Mouse (Mus musculus) limb, embryonic 10.5 days (tissue): ENCODE results near the gene Rasgef1b. TPM values are rescaled to one million over a fixed set of nuclear protein-coding genes. Genes with fewer than 3 reads are reported as not detected.

Experiments
- DNase-seq: peaks from one replicate; pipeline ENCODE4 v3.0.0-alpha.2; 2017; ENCODE audit warnings: low spot score
- H3K27ac ChIP-seq: fragments of 300-500 bp; sonication (generic); 2 replicates; pipeline ENCODE4 v1.5.1; 2016; ENCODE audit warnings: mild to moderate bottlenecking
- H3K27me3 ChIP-seq: fragments of 300-500 bp; sonication (generic); 2 replicates; pipeline ENCODE4 v1.6.1; 2016; ENCODE audit warnings: low read depth, mild to moderate bottlenecking; ENCODE audit not compliant: poor library complexity, severe bottlenecking
- H3K36me3 ChIP-seq: fragments of 300-500 bp; sonication (generic); 2 replicates; pipeline ENCODE4 v1.6.1; 2016; ENCODE audit warnings: mild to moderate bottlenecking, moderate library complexity
- H3K4me1 ChIP-seq: fragments of 300-500 bp; sonication (generic); 2 replicates; pipeline ENCODE4 v1.6.1; 2016
- H3K4me3 ChIP-seq: fragments of 300-500 bp; sonication (generic); 2 replicates; pipeline ENCODE4 v1.5.1; 2016; ENCODE audit warnings: mild to moderate bottlenecking, moderate library complexity
- H3K9me3 ChIP-seq: fragments of 300-500 bp; sonication (generic); replicated peaks from 2 replicates; pipeline ENCODE4 v1.6.1; 2016; ENCODE audit warnings: mild to moderate bottlenecking
- WGBS: fragments of 180-500 bp; shearing (Covaris S2); methylation state at CpG from one replicate; pipeline ENCODE4 v1.1.7; 2016; 5-methylcytosine and 5-hydroxymethylcytosine counted together
- polyA plus RNA-seq: library from polyadenylated mRNA; unstranded; fragments of >200 nt; fragmentation: Nextera tagmentation; extraction: Ambion mirVana; gene quantifications from 2 replicates; pipeline ENCODE4 v1.2.1, GENCODE M21; 2016

Rasgef1b gene
- polyA plus RNA-seq, 1 experiment from 2014 or later, result 32.5 TPM

- Histone ChIP-seq H3K36me3 (no peaks in the 10 kb centered on the region), H3K4me3 (no peak overlapping the region), H3K27ac (no peak overlapping the region), H3K9me3 (no peaks in the 10 kb centered on the region), H3K4me1 (peaks cover 22% of the 10 kb centered on the region), H3K27me3 (no peaks in the 10 kb centered on the region)
- no peak for DNase-seq
- 94% methylated on average over 7 of the region's 7 CpGs for WGBS
These were observed 444.5 kb downstream of the Rasgef1b start for GRCm38 (mm10) chr5:99284369-99284768.

- 90% methylated on average over 3 of the region's 3 CpGs for WGBS
- Histone ChIP-seq H3K4me1 (peaks cover 29% of the 10 kb centered on the region), H3K27ac (no peak overlapping the region), H3K4me3 (no peak overlapping the region), H3K36me3 (no peaks in the 10 kb centered on the region), H3K9me3 (no peaks in the 10 kb centered on the region), H3K27me3 (no peaks in the 10 kb centered on the region)
- no peak for DNase-seq
These were observed 445.2 kb downstream of the Rasgef1b start for GRCm38 (mm10) chr5:99283636-99284035.

- H3K9me3 ChIP-seq, result no peaks in the 10 kb centered on the region
- no peaks in the 10 kb centered on the region for H3K36me3 ChIP-seq
- 77% methylated on average over 5 of the region's 5 CpGs for WGBS
- peaks cover 7% of the 10 kb centered on the region; the same call in 1 of the 2 replicates for H3K27me3 ChIP-seq
- DNase-seq, result no peak
- peaks cover 32% of the 10 kb centered on the region for H3K4me1 ChIP-seq
- no peak overlapping the region for H3K4me3 ChIP-seq
- H3K27ac ChIP-seq, result peak overlapping the region; percentile 69
These were observed 448.3 kb downstream of the Rasgef1b start for GRCm38 (mm10) chr5:99280536-99280935.

GRCm38 (mm10) chr5:99279016-99279757 is 449.7 kb downstream of the Rasgef1b start:
- no peak for DNase-seq
- WGBS, result 45% methylated on average over 9 of the region's 9 CpGs
- Histone ChIP-seq H3K27me3 (peaks cover 7% of the 10 kb centered on the region; the same call in 1 of the 2 replicates), H3K4me1 (peaks cover 45% of the 10 kb centered on the region), H3K27ac (peak overlapping the region; percentile 69; the same call in 1 of the 2 replicates), H3K4me3 (no peak overlapping the region), H3K36me3 (no peaks in the 10 kb centered on the region), H3K9me3 (no peaks in the 10 kb centered on the region)

GRCm38 (mm10) chr5:99278364-99278763 is 450.5 kb downstream of the Rasgef1b start:
- peaks cover 50% of the 10 kb centered on the region for H3K4me1 ChIP-seq
- peaks cover 7% of the 10 kb centered on the region; the same call in 1 of the 2 replicates for H3K27me3 ChIP-seq
- H3K9me3 ChIP-seq, result no peaks in the 10 kb centered on the region
- no peak overlapping the region for H3K27ac ChIP-seq
- no peak for DNase-seq
- H3K4me3 ChIP-seq, result no peak overlapping the region
- H3K36me3 ChIP-seq, result no peaks in the 10 kb centered on the region
- 90% methylated on average over 8 of the region's 8 CpGs for WGBS

GRCm38 (mm10) chr5:99277536-99277935 is 451.3 kb downstream of the Rasgef1b start:
- no peaks in the 10 kb centered on the region for H3K36me3 ChIP-seq
- WGBS, result 94% methylated on average over 9 of the region's 9 CpGs
- DNase-seq, result no peak
- no peaks in the 10 kb centered on the region for H3K9me3 ChIP-seq
- H3K4me3 ChIP-seq, result no peak overlapping the region
- H3K27me3 ChIP-seq, result peaks cover 7% of the 10 kb centered on the region; the same call in 1 of the 2 replicates
- no peak overlapping the region for H3K27ac ChIP-seq
- H3K4me1 ChIP-seq, result peaks cover 50% of the 10 kb centered on the region

- no peak overlapping the region; the same call in 1 of the 2 replicates for H3K27ac ChIP-seq
- H3K9me3 ChIP-seq, result no peaks in the 10 kb centered on the region
- no peaks in the 10 kb centered on the region for H3K36me3 ChIP-seq
- DNase-seq, result no peak
- 74% methylated on average over 12 of the region's 12 CpGs for WGBS
- no peak overlapping the region for H3K4me3 ChIP-seq
- H3K4me1 ChIP-seq, result peaks cover 26% of the 10 kb centered on the region
- H3K27me3 ChIP-seq, result peaks cover 7% of the 10 kb centered on the region; the same call in 1 of the 2 replicates
These were observed 454.7 kb downstream of the Rasgef1b start for GRCm38 (mm10) chr5:99274119-99274563.

- Histone ChIP-seq H3K36me3 (no peaks in the 10 kb centered on the region), H3K27me3 (0 out of 2 replicates have a peak, but pooled peaks cover 4% of the 10 kb centered on the region), H3K4me3 (no peak overlapping the region), H3K9me3 (no peaks in the 10 kb centered on the region), H3K4me1 (peaks cover 22% of the 10 kb centered on the region), H3K27ac (no peak overlapping the region)
- 93% methylated on average over 1 of the region's 1 CpGs for WGBS
- no peak for DNase-seq
These were observed 457.3 kb downstream of the Rasgef1b start for GRCm38 (mm10) chr5:99271531-99271930.

GRCm38 (mm10) chr5:99269131-99269530 is 459.7 kb downstream of the Rasgef1b start:
- no peak for DNase-seq
- H3K27me3 ChIP-seq, result no peaks in the 10 kb centered on the region
- no peaks in the 10 kb centered on the region for H3K9me3 ChIP-seq
- 95% methylated on average over 2 of the region's 2 CpGs for WGBS
- H3K4me1 ChIP-seq, result peaks cover 8% of the 10 kb centered on the region
- no peaks in the 10 kb centered on the region for H3K36me3 ChIP-seq
- no peak overlapping the region for H3K27ac ChIP-seq
- no peak overlapping the region for H3K4me3 ChIP-seq

GRCm38 (mm10) chr5:99267338-99267737 is 461.5 kb downstream of the Rasgef1b start:
- Histone ChIP-seq H3K4me3 (no peak overlapping the region), H3K27ac (no peak overlapping the region), H3K27me3 (no peaks in the 10 kb centered on the region), H3K4me1 (peaks cover 4% of the 10 kb centered on the region; the same call in 1 of the 2 replicates), H3K9me3 (no peaks in the 10 kb centered on the region), H3K36me3 (no peaks in the 10 kb centered on the region)
- 92% methylated on average over 5 of the region's 5 CpGs for WGBS
- DNase-seq, result no peak

- Histone ChIP-seq H3K4me1 (peaks cover 6% of the 10 kb centered on the region), H3K9me3 (no peaks in the 10 kb centered on the region), H3K27ac (no peak overlapping the region), H3K27me3 (no peaks in the 10 kb centered on the region), H3K4me3 (no peak overlapping the region), H3K36me3 (no peaks in the 10 kb centered on the region)
- WGBS, result 93% methylated on average over 8 of the region's 8 CpGs
- DNase-seq, result no peak
These were observed 462.6 kb downstream of the Rasgef1b start for GRCm38 (mm10) chr5:99266301-99266700.

GRCm38 (mm10) chr5:99262197-99262920 is 466.5 kb downstream of the Rasgef1b start:
- no peak for DNase-seq
- Histone ChIP-seq H3K9me3 (no peaks in the 10 kb centered on the region), H3K27me3 (no peaks in the 10 kb centered on the region), H3K4me1 (peaks cover 8% of the 10 kb centered on the region), H3K4me3 (no peak overlapping the region), H3K27ac (no peak overlapping the region), H3K36me3 (no peaks in the 10 kb centered on the region)
- 86% methylated on average over 6 of the region's 6 CpGs for WGBS

GRCm38 (mm10) chr5:99261121-99261724 is 467.6 kb downstream of the Rasgef1b start:
- Histone ChIP-seq H3K27me3 (no peaks in the 10 kb centered on the region), H3K4me1 (peaks cover 8% of the 10 kb centered on the region), H3K4me3 (no peak overlapping the region), H3K36me3 (no peaks in the 10 kb centered on the region), H3K27ac (no peak overlapping the region), H3K9me3 (no peaks in the 10 kb centered on the region)
- DNase-seq, result no peak
- 90% methylated on average over 4 of the region's 4 CpGs for WGBS
